In the genomic region with DNA sequence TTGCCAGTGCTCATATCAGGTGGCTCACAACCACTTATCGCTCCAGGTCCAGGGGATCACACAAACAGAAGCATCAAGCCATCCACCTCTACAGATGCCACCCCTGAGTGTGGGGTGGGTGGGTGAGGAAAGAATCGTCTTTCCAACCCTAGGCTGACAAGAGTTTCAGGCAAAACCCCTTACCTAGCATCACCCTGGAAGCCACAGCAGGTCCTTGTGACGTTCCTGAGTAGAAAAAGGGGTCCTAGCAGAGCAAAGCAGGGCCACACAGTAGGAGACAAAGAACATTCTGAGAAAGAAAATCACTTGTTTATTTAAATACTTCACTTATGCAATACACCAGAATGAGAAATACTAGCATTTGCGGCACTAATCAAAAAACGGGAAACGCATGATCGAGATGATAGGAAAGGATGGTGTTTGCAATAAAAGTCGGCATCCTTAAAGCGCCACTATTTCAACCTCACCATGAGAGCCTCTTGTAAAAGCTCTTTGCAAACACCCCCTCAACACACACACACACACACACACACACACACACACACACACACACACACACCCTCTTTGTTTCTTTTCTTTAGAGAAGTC, we compare ENCODE assay signal across 11 mouse cellular contexts. TPM values are rescaled to one million over a fixed set of nuclear protein-coding genes. Genes with fewer than 3 reads are reported as not detected.
DNase-seq lines count a peak whose midpoint lies in the region; ATAC-seq and TF ChIP-seq lines count a peak whose summit lies in the region.
"Had no signal": no experiment of that assay in that cellular context is flagged by ENCODE, and none has a peak within 500 bp of the region (broad histone marks: within the 10 kb centered on the region; RNA-seq: fewer than 3 reads in every experiment).

No protein-coding gene starts in this region.

- peak overlapping the region; percentile 15 to 35; a peak in 3 of 4 replicates for H3K4me3 ChIP-seq in ES-E14 (ENCODE audit: insufficient read depth in 1 of 2, low read depth in 1 of 2, low read length in 2 of 2, poor library complexity in 1 of 2, severe bottlenecking in 1 of 2)
- no peak overlapping the region; the same call in 1 of the 2 replicates for H3K4me3 ChIP-seq in embryonic facial prominence, embryonic 13.5 days
- 0 out of 2 replicates have a peak overlapping the region, but pooled peaks have one; percentile 7 for H3K4me3 ChIP-seq in hindbrain, embryonic 15.5 days
- peak overlapping the region; percentile 22; the same call in 1 of the 2 replicates for H3K4me3 ChIP-seq in midbrain, postnatal 0 days (ENCODE audit: low read depth, low read length)

- no peaks in the 10 kb centered on the region for H3K9me3 ChIP-seq in ES-E14 (ENCODE audit: control insufficient read depth, insufficient read depth, low read depth, low read length)
- no peaks in the 10 kb centered on the region for H3K9me3 ChIP-seq in embryonic facial prominence, embryonic 13.5 days
- H3K9me3 ChIP-seq in hindbrain, embryonic 15.5 days = no peaks in the 10 kb centered on the region
- H3K9me3 ChIP-seq in midbrain, postnatal 0 days (ENCODE audit: low read length) = no peaks in the 10 kb centered on the region

- WGBS in embryonic facial prominence, embryonic 13.5 days = 6% methylated on average over 9 of the region's 9 CpGs
- 7% methylated on average over 9 of the region's 9 CpGs for WGBS in hindbrain, embryonic 15.5 days
- WGBS in midbrain, postnatal 0 days = 4% methylated on average over 9 of the region's 9 CpGs

- no peak for ATAC-seq in embryonic facial prominence, embryonic 13.5 days (ENCODE audit: insufficient number of reproducible peaks, insufficient read depth, low FRiP score, low TSS enrichment, low read depth)
- ATAC-seq in hindbrain, embryonic 15.5 days (ENCODE audit: low FRiP score, low read depth) = no peak
- no peak for ATAC-seq in midbrain, postnatal 0 days (ENCODE audit: low FRiP score)

- peaks cover 72% of the 10 kb centered on the region for H3K27me3 ChIP-seq in embryonic facial prominence, embryonic 13.5 days
- H3K27me3 ChIP-seq in hindbrain, embryonic 15.5 days = peaks cover 14% of the 10 kb centered on the region
- H3K27me3 ChIP-seq in midbrain, postnatal 0 days (ENCODE audit: insufficient read depth, low read length) = peaks cover 10% of the 10 kb centered on the region

- H3K9ac ChIP-seq in ES-E14 (ENCODE audit: insufficient read depth, low read depth, low read length, poor library complexity, severe bottlenecking) = 0 out of 2 replicates have a peak overlapping the region, but pooled peaks have one; percentile 33
- H3K9ac ChIP-seq in embryonic facial prominence, embryonic 13.5 days = no peak overlapping the region
- H3K9ac ChIP-seq in hindbrain, embryonic 15.5 days = no peak overlapping the region
- no peak overlapping the region for H3K9ac ChIP-seq in midbrain, postnatal 0 days (replicated peaks; ENCODE audit: low read length, poor library complexity, severe bottlenecking)
- H3K9ac ChIP-seq: liver, embryonic 14.5 days had no signal

- no peaks in the 10 kb centered on the region for H3K36me3 ChIP-seq in ES-E14 (ENCODE audit: control insufficient read depth, insufficient read depth, low read length, poor library complexity, severe bottlenecking)
- no peaks in the 10 kb centered on the region for H3K36me3 ChIP-seq in embryonic facial prominence, embryonic 13.5 days
- no peaks in the 10 kb centered on the region for H3K36me3 ChIP-seq in hindbrain, embryonic 15.5 days
- no peaks in the 10 kb centered on the region for H3K36me3 ChIP-seq in midbrain, postnatal 0 days (ENCODE audit: insufficient read depth, low read length)

- peak overlapping the region; percentile 74 for H3K27ac ChIP-seq in ES-E14 (ENCODE audit: insufficient read depth, low read depth, low read length, poor library complexity, severe bottlenecking)
- no peak overlapping the region for H3K27ac ChIP-seq in embryonic facial prominence, embryonic 13.5 days
- no peak overlapping the region for H3K27ac ChIP-seq in hindbrain, embryonic 15.5 days (replicated peaks)
- no peak overlapping the region for H3K27ac ChIP-seq in midbrain, postnatal 0 days (ENCODE audit: low read depth, low read length)
- H3K27ac ChIP-seq: liver, embryonic 14.5 days had no signal

- no peak for TF ChIP-seq CTCF in midbrain, postnatal 0 days (IDR thresholded peaks at IDR 0.05)

- in situ Hi-C loops in ES-E14 (cut with MboI; ENCODE audit: low sequenced_read_pairs in 2 of 2, unreplicated experiment in 2 of 2) = loop anchor here (25.0 kb wide), 1 partner anchor 1083 kb away; a partner anchor contains a TSS

- DNase-seq in ES-E14 (ENCODE audit: low read depth, low spot score) = no peak
- no peak for DNase-seq in midbrain, postnatal 0 days (ENCODE audit: low spot score)
- DNase-seq in thymus, postnatal 10 days (ENCODE audit: low spot score in 2 of 2) = no peak
- no peak for DNase-seq in kidney, adult 9 months
- DNase-seq in right cerebral cortex, postnatal 25 days = no peak
- DNase-seq: adrenal gland, postnatal 14 days; thymus, postnatal 36 days had no signal

- peaks cover 5 to 20% of the 10 kb centered on the region in 2 experiments for H3K4me1 ChIP-seq in ES-E14 (ENCODE audit: control insufficient read depth in 2 of 2, insufficient read depth in 2 of 2, low read length in 2 of 2, poor library complexity in 1 of 2)
- H3K4me1 ChIP-seq in embryonic facial prominence, embryonic 13.5 days = peaks cover 22% of the 10 kb centered on the region
- peaks cover 20% of the 10 kb centered on the region for H3K4me1 ChIP-seq in hindbrain, embryonic 15.5 days (replicated peaks)
- H3K4me1 ChIP-seq in midbrain, postnatal 0 days (ENCODE audit: insufficient read depth, low read length) = no peaks in the 10 kb centered on the region; the same call in 1 of the 2 replicates

- H3K4me2 ChIP-seq in embryonic facial prominence, embryonic 13.5 days = peak overlapping the region; percentile 57
- H3K4me2 ChIP-seq in hindbrain, embryonic 15.5 days = peak overlapping the region; percentile 64
- H3K4me2 ChIP-seq in midbrain, postnatal 0 days (ENCODE audit: low read depth, low read length, poor library complexity, severe bottlenecking) = peak overlapping the region; percentile 50

TF ChIP-seq in ES-E14, 5 proteins besides CTCF, POLR2A, EP300 and RAD21:
- no peak for TF ChIP-seq MAFK (IDR thresholded peaks at IDR 0.05; ENCODE audit: insufficient read depth, low read depth, low read length)
- TF ChIP-seq HCFC1 (IDR thresholded peaks at IDR 0.05; ENCODE audit: borderline replicate concordance, insufficient read depth, low read length) = no peak
- TF ChIP-seq CHD2 (IDR thresholded peaks at IDR 0.05; ENCODE audit: low read depth, low read length) = no peak
- no peak for TF ChIP-seq ZC3H11A (IDR thresholded peaks at IDR 0.05; ENCODE audit: borderline replicate concordance, low read depth, low read length)

RNA-seq across cellular contexts. Expression of a gene that starts 18.8 kb away (rescaled TPM):
- total RNA-seq in ES-E14 (2012; rRNA removed) = 1.6 and 2.1 TPM in 2 replicates
- 10.9 and 11.0 TPM in 2 replicates for polyA plus RNA-seq in embryonic facial prominence, embryonic 13.5 days (2015; fragmentation: Nextera tagmentation; extraction: Ambion mirVana)
- 27.4 and 35.8 TPM in 2 replicates for polyA plus RNA-seq in hindbrain, embryonic 15.5 days (2015; fragmentation: Nextera tagmentation; extraction: Ambion mirVana)
- total RNA-seq in midbrain, postnatal 0 days (2014; rRNA removed) = 11.1 and 11.9 TPM in 2 replicates
- polyA plus RNA-seq in midbrain, postnatal 0 days (2015; fragmentation: Nextera tagmentation; extraction: Ambion mirVana) = 5.1 and 6.7 TPM in 2 replicates
- total RNA-seq: MEL had no signal
